Mouse (Mus musculus) G1E (cell line): ENCODE results near the gene Adora2a. TPM values are rescaled to one million over a fixed set of nuclear protein-coding genes. Genes with fewer than 3 reads are reported as not detected.
"Not testable (repeated sequence)": the region's sequence is repeated elsewhere in the genome, so short reads cannot be mapped to it uniquely, and the experiment has no call there.

Experiments
- ATAC-seq: 2 replicates; pipeline ENCODE4 v1.8.0; 2016; ENCODE audit warnings: mild to moderate bottlenecking; ENCODE audit not compliant: insufficient number of reproducible peaks, poor library complexity, low FRiP score, severe bottlenecking; ENCODE audit errors: extremely low read depth
- DNase-seq: peaks from one replicate; pipeline ENCODE4 v3.0.0; 2012; ENCODE audit warnings: low spot score
- H3K27me3 ChIP-seq: 2 replicates; pipeline ENCODE4 v1.6.1; 2012; ENCODE audit warnings: mild to moderate bottlenecking, low read length, inconsistent platforms; ENCODE audit not compliant: insufficient read depth
- H3K36me3 ChIP-seq: replicated peaks from 2 replicates; pipeline ENCODE3; 2012; ENCODE audit warnings: mild to moderate bottlenecking, inconsistent platforms
- H3K4me1 ChIP-seq: 2 replicates; pipeline ENCODE4 v1.6.1; 2012; ENCODE audit warnings: low read depth, low read length, inconsistent platforms, mixed read lengths; ENCODE audit not compliant: insufficient read depth
- H3K4me3 ChIP-seq: 2 replicates; pipeline ENCODE4 v1.5.1; 2012; ENCODE audit warnings: low read depth, mild to moderate bottlenecking, inconsistent platforms, low read length, moderate library complexity, mixed read lengths
- H3K9me3 ChIP-seq: replicated peaks from 2 replicates; pipeline ENCODE4 v1.6.1; 2012; ENCODE audit warnings: inconsistent platforms
- CTCF ChIP-seq: IDR thresholded peaks from 2 replicates; pipeline ENCODE4 v1.5.1; 2012; ENCODE audit warnings: low read depth, low read length, inconsistent platforms, mixed read lengths
- GATA1 ChIP-seq: IDR thresholded peaks from 2 replicates; pipeline ENCODE4 v1.6.1; 2012; ENCODE audit warnings: borderline replicate concordance, low read length, inconsistent platforms, mixed read lengths
- GATA2 ChIP-seq: IDR thresholded peaks from 2 replicates; pipeline ENCODE4 v1.6.1; 2012; ENCODE audit warnings: low read depth, low read length, inconsistent platforms, borderline replicate concordance
- POLR2AphosphoS5 ChIP-seq: IDR thresholded peaks from 2 replicates; pipeline ENCODE4 v1.6.1; 2012; ENCODE audit warnings: low read depth, low read length, inconsistent platforms; ENCODE audit not compliant: insufficient replicate concordance
- TAL1 ChIP-seq: conservative IDR thresholded peaks from 2 replicates; pipeline ENCODE4 v1.6.1; 2012; ENCODE audit warnings: low read depth, low read length, inconsistent platforms, mixed read lengths
- polyA plus RNA-seq: library from polyadenylated mRNA; stranded (reverse); fragments of >175 nt; gene quantifications from 2 replicates; pipeline ENCODE4 v1.2.3, GENCODE M21; 2012
- total RNA-seq, 2 experiments: library from RNA; stranded (forward) in 1 of 2; stranded (reverse) in 1 of 2; fragments of 200-1000 nt in 1 of 2; fragments of >200 nt in 1 of 2; fragmentation: Nextera tagmentation in 1 of 2; gene quantifications; 2 replicates each; pipeline ENCODE4 v1.2.3; 2014 to 2017

Gene Adora2a
- total and polyA plus RNA-seq, 3 experiments: 0.03 to 0.33 TPM; not detected in 1

- no peak for TF ChIP-seq GATA1
- TF ChIP-seq GATA2: no peak
- TF ChIP-seq TAL1: no peak
- no peaks in the 10 kb centered on the region for H3K4me1 ChIP-seq
- DNase-seq (no peak), ATAC-seq (no peak)
- no peak overlapping the region for H3K4me3 ChIP-seq
- no peaks in the 10 kb centered on the region for H3K27me3 ChIP-seq
- peaks cover 4% of the 10 kb centered on the region for H3K9me3 ChIP-seq
- H3K36me3 ChIP-seq: no peaks in the 10 kb centered on the region
Measured at GRCm38 (mm10) chr10:75345265-75345664, 28.6 kb downstream of the Adora2a start.

GRCm38 (mm10) chr10:75350564-75350963 lies 33.9 kb downstream of the Adora2a start:
- TF ChIP-seq GATA1 (no peak), CTCF (no peak), TAL1 (no peak), GATA2 (no peak), POLR2AphosphoS5 (no peak)
- Histone ChIP-seq H3K9me3 (peaks cover 4% of the 10 kb centered on the region), H3K36me3 (no peaks in the 10 kb centered on the region), H3K4me3 (no peak overlapping the region), H3K27me3 (peaks cover 3% of the 10 kb centered on the region; the same call in 1 of the 2 replicates), H3K4me1 (no peaks in the 10 kb centered on the region)
- no peak for DNase-seq
- ATAC-seq: no peak

DNA sequence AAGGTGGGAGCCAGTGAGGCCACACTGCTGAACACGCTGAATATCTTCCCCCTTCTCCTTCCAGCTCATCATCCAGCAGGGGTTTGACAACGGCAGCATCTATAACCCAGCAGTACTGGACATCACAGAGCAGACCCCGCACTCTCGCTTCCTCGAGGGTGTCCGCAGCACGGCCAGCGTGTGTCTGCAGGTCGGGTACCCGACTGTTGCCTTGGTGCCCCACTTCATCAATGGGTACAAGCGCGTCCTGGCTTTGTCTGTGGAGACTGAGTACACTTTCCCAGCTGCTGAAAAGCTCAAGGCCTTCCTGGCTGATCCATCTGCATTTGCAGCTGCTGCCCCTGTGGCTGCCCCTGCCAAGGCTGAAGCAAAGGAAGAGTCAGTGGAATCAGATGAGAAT lies 35.9 kb downstream of the Adora2a start:
- Histone ChIP-seq H3K4me3 (no peak overlapping the region), H3K9me3 (no peaks in the 10 kb centered on the region), H3K4me1 (no peaks in the 10 kb centered on the region), H3K27me3 (peaks cover 3% of the 10 kb centered on the region), H3K36me3 (no peaks in the 10 kb centered on the region)
- DNase-seq (no peak), ATAC-seq (no peak)
- no peak for TF ChIP-seq POLR2AphosphoS5

GRCm38 (mm10) chr10:75353838-75354241 lies 37.2 kb downstream of the Adora2a start:
- not testable (repeated sequence) for H3K4me3 ChIP-seq, H3K27me3 ChIP-seq, H3K4me1 ChIP-seq, H3K36me3 ChIP-seq, ATAC-seq, DNase-seq, H3K9me3 ChIP-seq

- DNase-seq: no peak
- no peak for ATAC-seq
- H3K4me1 ChIP-seq: no peaks in the 10 kb centered on the region
Measured at GRCm38 (mm10) chr10:75355341-75355740, 38.7 kb downstream of the Adora2a start.

DNA sequence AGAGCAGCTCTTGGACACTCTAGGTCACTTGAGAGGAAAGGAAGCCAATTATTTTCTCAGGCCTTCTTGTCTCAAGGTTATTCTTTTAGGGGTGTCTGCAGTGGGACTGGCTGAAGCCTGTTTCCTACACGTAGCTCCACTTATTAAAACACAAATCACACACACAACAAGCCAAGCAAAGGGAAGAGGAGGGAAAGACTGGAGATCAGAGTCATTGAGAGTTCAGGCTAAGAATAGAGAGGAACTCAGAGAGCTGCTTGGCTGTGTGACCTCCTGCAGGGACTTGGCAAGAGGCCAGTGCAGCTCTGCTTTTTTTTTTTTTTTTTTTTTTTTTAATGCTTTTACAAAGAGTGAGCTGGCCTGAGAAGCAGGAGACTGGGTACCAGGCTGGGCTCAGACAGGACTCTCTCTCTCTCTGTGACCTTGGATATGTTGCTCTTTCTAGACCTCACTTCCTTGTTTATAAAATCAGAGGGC lies 47.6 kb downstream of the Adora2a start:
- H3K4me1 ChIP-seq, H3K36me3 ChIP-seq, DNase-seq, H3K9me3 ChIP-seq, H3K27me3 ChIP-seq, ATAC-seq, H3K4me3 ChIP-seq: not testable (repeated sequence)

More at GRCm38 (mm10) chr10:75355341-75355740, 38.7 kb downstream of the Adora2a start:
- TF ChIP-seq CTCF (no peak), GATA1 (no peak), TAL1 (no peak), POLR2AphosphoS5 (no peak), GATA2 (no peak)
- Histone ChIP-seq H3K4me3 (no peak overlapping the region), H3K27me3 (peaks cover 3% of the 10 kb centered on the region), H3K9me3 (no peaks in the 10 kb centered on the region), H3K36me3 (no peaks in the 10 kb centered on the region)

DNA sequence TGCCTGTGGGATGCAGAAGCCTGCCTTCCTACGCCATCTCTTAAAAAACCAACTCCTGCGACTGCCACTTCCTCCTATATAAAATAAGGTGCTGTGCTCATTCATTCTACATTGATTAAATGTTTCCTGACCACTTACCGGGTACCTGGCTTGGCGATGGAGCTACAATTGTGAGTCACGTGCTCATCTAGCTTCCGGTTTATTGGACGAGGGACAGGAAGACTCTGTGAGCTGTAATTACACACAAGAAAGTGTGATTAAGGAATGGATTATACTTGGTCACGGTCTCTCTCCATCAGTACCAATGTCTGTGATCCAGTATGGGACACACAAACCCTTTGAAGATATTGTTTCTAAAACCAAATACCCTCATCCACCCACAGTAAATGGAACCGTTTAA lies 48.1 kb downstream of the Adora2a start:
- DNase-seq (no peak), ATAC-seq (no peak)
- no peaks in the 10 kb centered on the region for H3K4me1 ChIP-seq
- TF ChIP-seq TAL1: no peak
- no peak for TF ChIP-seq GATA2
- no peak for TF ChIP-seq GATA1
- TF ChIP-seq CTCF: no peak
- no peak for TF ChIP-seq POLR2AphosphoS5
- no peaks in the 10 kb centered on the region for H3K9me3 ChIP-seq
- no peak overlapping the region for H3K4me3 ChIP-seq
- no peaks in the 10 kb centered on the region for H3K36me3 ChIP-seq
- H3K27me3 ChIP-seq: no peaks in the 10 kb centered on the region
